ENCODE assay signal across 26 mouse cellular contexts in genomic region chr14:86837642-86838041, GRCm38 (mm10).
"Had no signal": no experiment of that assay in that cellular context is flagged by ENCODE, and none has a peak within 500 bp of the region (broad histone marks: within the 10 kb centered on the region; RNA-seq: fewer than 3 reads in every experiment).

No protein-coding gene starts in this region.

- H3K9me3 ChIP-seq: heart, embryonic 13.5 days; heart, embryonic 15.5 days; hindbrain, embryonic 13.5 days; hindbrain, embryonic 15.5 days; kidney, embryonic 15.5 days; limb, embryonic 10.5 days; limb, embryonic 12.5 days; liver, embryonic 13.5 days had no signal

- DNase-seq: gastrocnemius, postnatal 14 days; gastrocnemius, postnatal 36 days; heart, adult 11 months; heart, adult 2 months; heart, postnatal 14 days; heart, postnatal 36 days; kidney, adult 11 months; kidney, adult 2 months; kidney, adult 9 months; kidney, postnatal 14 days; kidney, postnatal 36 days; liver; liver, embryonic 13.5 days had no signal

- ATAC-seq: inflammation-experienced regulatory T-cells, adult 6 months had no signal

- H3K4me3 ChIP-seq: heart, adult 2 months; heart, embryonic 13.5 days; heart, embryonic 15.5 days; hindbrain, embryonic 13.5 days; hindbrain, embryonic 15.5 days; kidney, embryonic 15.5 days; layer of hippocampus, adult 2 months; left cerebral cortex, adult 2 months; limb, embryonic 10.5 days; limb, embryonic 12.5 days; liver, embryonic 13.5 days had no signal

- H3K27me3 ChIP-seq: heart, embryonic 13.5 days; heart, embryonic 15.5 days; hindbrain, embryonic 13.5 days; hindbrain, embryonic 15.5 days; kidney, embryonic 15.5 days; limb, embryonic 12.5 days; liver, embryonic 13.5 days had no signal

- H3K4me2 ChIP-seq: heart, embryonic 11.5 days; heart, embryonic 13.5 days; heart, embryonic 15.5 days; hindbrain, embryonic 13.5 days; hindbrain, embryonic 15.5 days; kidney, embryonic 15.5 days; limb, embryonic 12.5 days; liver, embryonic 11.5 days; liver, embryonic 13.5 days had no signal

- H3K36me3 ChIP-seq: heart, embryonic 13.5 days; heart, embryonic 15.5 days; hindbrain, embryonic 13.5 days; hindbrain, embryonic 15.5 days; kidney, embryonic 15.5 days; limb, embryonic 10.5 days; limb, embryonic 12.5 days; liver, embryonic 13.5 days had no signal

- H3K9ac ChIP-seq: heart, embryonic 13.5 days; heart, embryonic 15.5 days; hindbrain, embryonic 13.5 days; hindbrain, embryonic 15.5 days; kidney, embryonic 15.5 days; limb, embryonic 12.5 days; liver, embryonic 13.5 days had no signal

- H3K4me1 ChIP-seq: heart, embryonic 13.5 days; heart, embryonic 15.5 days; hindbrain, embryonic 13.5 days; hindbrain, embryonic 15.5 days; kidney, embryonic 15.5 days; liver, embryonic 13.5 days had no signal

- H3K27ac ChIP-seq: heart, adult 2 months; heart, embryonic 13.5 days; heart, embryonic 15.5 days; hindbrain, embryonic 13.5 days; hindbrain, embryonic 15.5 days; kidney, embryonic 15.5 days; kidney, postnatal 0 days; layer of hippocampus, adult 2 months; left cerebral cortex, adult 2 months; limb, embryonic 10.5 days; limb, embryonic 12.5 days; liver, embryonic 13.5 days had no signal
